In the genomic region with DNA sequence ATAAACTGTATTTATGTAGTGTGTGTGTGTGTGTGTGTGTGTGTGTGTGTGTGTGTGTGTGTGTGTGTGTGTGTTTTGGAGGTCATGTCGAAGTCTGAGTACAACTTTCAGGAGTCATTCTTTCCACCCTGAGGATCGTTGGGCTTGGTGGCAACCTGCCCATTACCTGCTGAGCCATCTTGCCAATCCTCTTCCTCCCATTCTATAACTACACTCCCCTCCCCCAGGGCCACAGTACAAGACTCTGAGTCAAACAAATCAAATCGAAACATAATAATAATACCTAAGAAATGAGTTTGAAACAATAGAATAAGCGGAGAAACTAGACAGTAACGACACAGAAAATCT, we compare ENCODE assay signal across 8 mouse cellular contexts. TPM values are rescaled to one million over a fixed set of nuclear protein-coding genes. Genes with fewer than 3 reads are reported as not detected.
DNase-seq lines count a peak whose midpoint lies in the region; ATAC-seq and TF ChIP-seq lines count a peak whose summit lies in the region.

No protein-coding gene starts in this region.

- H3K27me3 ChIP-seq in kidney, embryonic 15.5 days = no peaks in the 10 kb centered on the region
- no peaks in the 10 kb centered on the region for H3K27me3 ChIP-seq in kidney, adult 2 months (replicated peaks; ENCODE audit: control insufficient read depth, insufficient read depth, low read length)

- no peak overlapping the region for H3K27ac ChIP-seq in kidney, embryonic 15.5 days
- no peak overlapping the region for H3K27ac ChIP-seq in kidney, adult 2 months (ENCODE audit: insufficient read depth, low read depth, low read length)
- H3K27ac ChIP-seq in bone marrow macrophage, adult 2 months (ENCODE audit: insufficient read depth, low read depth, low read length) = no peak overlapping the region

- TF ChIP-seq POLR2A in kidney, adult 2 months (IDR thresholded peaks at IDR 0.05; ENCODE audit: low read depth, low read length) = no peak
- TF ChIP-seq POLR2A in bone marrow macrophage, adult 2 months (IDR thresholded peaks at IDR 0.05; ENCODE audit: borderline replicate concordance, low read depth, low read length) = no peak

- peak overlapping the region; percentile 74; the same call in 1 of the 2 replicates for H3K4me3 ChIP-seq in kidney, embryonic 15.5 days (replicated peaks)
- no peak overlapping the region for H3K4me3 ChIP-seq in kidney, adult 2 months (ENCODE audit: insufficient read depth, low read depth, low read length)
- peak overlapping the region; percentile 66; the same call in 1 of the 2 replicates for H3K4me3 ChIP-seq in bone marrow macrophage, adult 2 months (ENCODE audit: insufficient read depth, low read length)

- 0 out of 2 replicates have a peak, but pooled peaks cover 3% of the 10 kb centered on the region for H3K36me3 ChIP-seq in kidney, embryonic 15.5 days
- no peaks in the 10 kb centered on the region; the same call in 1 of the 2 replicates for H3K36me3 ChIP-seq in kidney, adult 2 months (ENCODE audit: control insufficient read depth, insufficient read depth, low read length)

- TF ChIP-seq CTCF in kidney, adult 2 months (conservative IDR thresholded peaks at IDR 0.05; ENCODE audit: insufficient read depth, insufficient read length, low read depth, low read length) = no peak
- TF ChIP-seq CTCF in bone marrow macrophage, adult 2 months (IDR thresholded peaks at IDR 0.05; ENCODE audit: low read depth, low read length) = no peak

- WGBS in kidney, embryonic 15.5 days = 63% methylated on average over 5 of the region's 5 CpGs
- WGBS in kidney, adult 2 months = 46% methylated on average over 5 of the region's 5 CpGs

- ATAC-seq in kidney, embryonic 15.5 days (replicated peaks; ENCODE audit: low FRiP score) = no peak

- peaks cover 14% of the 10 kb centered on the region for H3K4me1 ChIP-seq in kidney, embryonic 15.5 days
- H3K4me1 ChIP-seq in kidney, adult 2 months (ENCODE audit: control insufficient read depth, insufficient read depth, low read length) = peaks cover 3% of the 10 kb centered on the region; the same call in 1 of the 2 replicates
- H3K4me1 ChIP-seq in bone marrow macrophage, adult 2 months (ENCODE audit: control insufficient read depth, insufficient read depth, low read length) = peaks cover 4% of the 10 kb centered on the region; the same call in 1 of the 2 replicates

- DNase-seq in kidney, adult 2 months = no peak
- peak; percentile 48 for DNase-seq in cerebellum, adult 9-10 months
- DNase-seq in kidney, postnatal 4 days = peak; percentile 11 to 15
- DNase-seq in yolk sac, embryonic 10.5 days (ENCODE audit: low spot score) = no peak
- no peak for DNase-seq in right cerebral cortex, adult 2 months (ENCODE audit: low spot score in 2 of 2)
- DNase-seq in testis, postnatal 10 days (ENCODE audit: low spot score) = no peak

- H3K9ac ChIP-seq in kidney, embryonic 15.5 days = no peak overlapping the region

- H3K9me3 ChIP-seq in kidney, embryonic 15.5 days (replicated peaks) = no peaks in the 10 kb centered on the region

- peak overlapping the region; percentile 79 for H3K4me2 ChIP-seq in kidney, embryonic 15.5 days

RNA-seq across cellular contexts. Expression of gene Bbs7, which starts 0.6 kb away (rescaled TPM):
- 17.5 TPM in 2 replicates for polyA plus RNA-seq in kidney, embryonic 15.5 days (2015; fragmentation: Nextera tagmentation; extraction: Ambion mirVana)
- polyA plus RNA-seq in kidney, adult 2 months (2012; rRNA removed) = 4.1 and 4.6 TPM in 2 replicates
- polyA plus RNA-seq in bone marrow macrophage, adult 2 months (2012; ENCODE audit: insufficient read depth, insufficient read length, missing spikeins) = 7.2 and 10.3 TPM in 2 replicates

RNA-seq across cellular contexts. Expression of gene Ccna2, which starts 41.9 kb away (rescaled TPM):
- 185 and 190 TPM in 2 replicates for polyA plus RNA-seq in kidney, embryonic 15.5 days (2015; fragmentation: Nextera tagmentation; extraction: Ambion mirVana)
- 1.6 and 1.7 TPM in 2 replicates for polyA plus RNA-seq in kidney, adult 2 months (2012; rRNA removed)
- polyA plus RNA-seq in bone marrow macrophage, adult 2 months (2012; ENCODE audit: insufficient read depth, insufficient read length, missing spikeins) = 67.0 and 71.6 TPM in 2 replicates

Comparison
In these comparisons a context has a peak if more than half of its experiments do, and no peak if none do; other contexts are left out.
1. DNase-seq: peak in cerebellum, adult 9-10 months (single experiment) and kidney, postnatal 4 days (2 of 2); none in kidney, adult 2 months (single experiment), yolk sac, embryonic 10.5 days (single experiment), right cerebral cortex, adult 2 months (0 of 2) and testis, postnatal 10 days (single experiment).
2. RNA of gene Ccna2, which starts 41.9 kb away (polyA plus RNA-seq): 185 to 190 TPM in kidney, embryonic 15.5 days and 67.0 to 71.6 TPM in bone marrow macrophage, adult 2 months; 1.6 to 1.7 TPM in kidney, adult 2 months; every median in the first group is over 10 times any median in the second.